Mouse (Mus musculus): ENCODE measurements at regions not wholly inside any gene's neighbourhood (a gene's known extent, or its start where the extent isn't known, plus 50 kb on each side); places are given as distances from the start of the nearest gene placed in this dataset.
A peak's percentile ranks its signal among the peaks of the same experiment; 100 is the strongest.

DNA sequence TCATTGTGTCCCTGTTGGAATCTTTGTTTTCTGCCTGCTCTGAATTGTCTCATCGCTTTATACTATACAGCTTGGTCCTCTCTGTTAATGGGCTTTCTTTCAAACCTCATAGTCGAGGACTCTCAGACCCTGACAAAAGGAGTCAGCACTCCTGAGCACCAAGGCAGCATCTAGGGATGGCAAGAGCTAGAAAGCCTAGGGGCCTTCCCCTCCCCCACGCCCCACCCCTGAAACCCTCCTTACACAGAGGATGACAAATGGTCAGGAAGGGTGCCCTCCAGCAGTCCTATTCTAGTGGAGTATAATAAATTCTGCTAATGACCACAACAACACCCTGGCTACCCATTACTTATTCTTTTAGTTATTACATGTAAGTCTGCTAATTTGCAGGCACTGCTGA lies 74.4 kb downstream of the Tbx19 start:
- no peak overlapping the region for H3K9ac ChIP-seq (ENCODE audit: low read depth, low read length)
- no peaks in the 10 kb centered on the region for H3K9me3 ChIP-seq (ENCODE audit: control insufficient read depth, low read length)
- no peak for ATAC-seq (ENCODE audit: low read depth)
- no peaks in the 10 kb centered on the region for H3K27me3 ChIP-seq (replicated peaks; ENCODE audit: control insufficient read depth, insufficient read depth, low read length)
- no peak for DNase-seq (ENCODE audit: low spot score)
- H3K4me3 ChIP-seq (ENCODE audit: low read depth, low read length): no peak overlapping the region
- no peak overlapping the region for H3K27ac ChIP-seq (replicated peaks; ENCODE audit: low read depth, low read length)
- H3K4me1 ChIP-seq (ENCODE audit: control insufficient read depth, insufficient read depth, low read length): no peaks in the 10 kb centered on the region
- no peak overlapping the region for H3K4me2 ChIP-seq (ENCODE audit: low read depth, low read length)
- WGBS: 73% methylated on average over 3 of the region's 3 CpGs
- H3K36me3 ChIP-seq (ENCODE audit: control insufficient read depth, insufficient read depth, low read length): no peaks in the 10 kb centered on the region

GRCm38 (mm10) chr1:165084753-165085152 lies 75.8 kb downstream of the Tbx19 start:
- Histone ChIP-seq H3K4me3 (ENCODE audit: low read depth, low read length) (no peak overlapping the region), H3K27me3 (replicated peaks; ENCODE audit: control insufficient read depth, insufficient read depth, low read length) (no peaks in the 10 kb centered on the region), H3K9ac (ENCODE audit: low read depth, low read length) (no peak overlapping the region), H3K9me3 (ENCODE audit: control insufficient read depth, low read length) (no peaks in the 10 kb centered on the region), H3K4me2 (ENCODE audit: low read depth, low read length) (no peak overlapping the region), H3K27ac (replicated peaks; ENCODE audit: low read depth, low read length) (no peak overlapping the region), H3K4me1 (ENCODE audit: control insufficient read depth, insufficient read depth, low read length) (no peaks in the 10 kb centered on the region), H3K36me3 (ENCODE audit: control insufficient read depth, insufficient read depth, low read length) (no peaks in the 10 kb centered on the region)
- ATAC-seq (ENCODE audit: low read depth): no peak
- no peak for DNase-seq (ENCODE audit: low spot score)
- WGBS: 80% methylated on average over 9 of the region's 9 CpGs

GRCm38 (mm10) chr1:165084179-165084578 lies 76.4 kb downstream of the Tbx19 start:
- H3K36me3 ChIP-seq (ENCODE audit: control insufficient read depth, insufficient read depth, low read length): no peaks in the 10 kb centered on the region
- no peak overlapping the region for H3K27ac ChIP-seq (replicated peaks; ENCODE audit: low read depth, low read length)
- no peaks in the 10 kb centered on the region for H3K9me3 ChIP-seq (ENCODE audit: control insufficient read depth, low read length)
- H3K4me3 ChIP-seq (ENCODE audit: low read depth, low read length): no peak overlapping the region
- ATAC-seq (ENCODE audit: low read depth): no peak
- DNase-seq (ENCODE audit: low spot score): peak; percentile 54
- H3K27me3 ChIP-seq (replicated peaks; ENCODE audit: control insufficient read depth, insufficient read depth, low read length): no peaks in the 10 kb centered on the region
- 79% methylated on average over 6 of the region's 6 CpGs for WGBS
- H3K9ac ChIP-seq (ENCODE audit: low read depth, low read length): no peak overlapping the region
- no peaks in the 10 kb centered on the region for H3K4me1 ChIP-seq (ENCODE audit: control insufficient read depth, insufficient read depth, low read length)
- H3K4me2 ChIP-seq (ENCODE audit: low read depth, low read length): no peak overlapping the region

GRCm38 (mm10) chr1:165080351-165080750 lies 80.2 kb downstream of the Tbx19 start:
- no peaks in the 10 kb centered on the region for H3K9me3 ChIP-seq (ENCODE audit: control insufficient read depth, low read length)

GRCm38 (mm10) chr1:165077313-165077712 lies 83.3 kb downstream of the Tbx19 start:
- Histone ChIP-seq H3K27me3 (replicated peaks; ENCODE audit: control insufficient read depth, insufficient read depth, low read length) (no peaks in the 10 kb centered on the region), H3K4me3 (ENCODE audit: low read depth, low read length) (no peak overlapping the region), H3K9ac (ENCODE audit: low read depth, low read length) (no peak overlapping the region), H3K4me2 (ENCODE audit: low read depth, low read length) (no peak overlapping the region), H3K9me3 (ENCODE audit: control insufficient read depth, low read length) (no peaks in the 10 kb centered on the region), H3K4me1 (ENCODE audit: control insufficient read depth, insufficient read depth, low read length) (peaks cover 8% of the 10 kb centered on the region), H3K36me3 (ENCODE audit: control insufficient read depth, insufficient read depth, low read length) (no peaks in the 10 kb centered on the region), H3K27ac (replicated peaks; ENCODE audit: low read depth, low read length) (no peak overlapping the region)
- DNase-seq (ENCODE audit: low spot score) (no peak), ATAC-seq (ENCODE audit: low read depth) (no peak)
- 76% methylated on average over 4 of the region's 4 CpGs for WGBS

More at GRCm38 (mm10) chr1:165080351-165080750, 80.2 kb downstream of the Tbx19 start:
- no peaks in the 10 kb centered on the region for H3K36me3 ChIP-seq (ENCODE audit: control insufficient read depth, insufficient read depth, low read length)
- ATAC-seq (ENCODE audit: low read depth) (no peak), DNase-seq (ENCODE audit: low spot score) (no peak)
- H3K4me1 ChIP-seq (ENCODE audit: control insufficient read depth, insufficient read depth, low read length): peaks cover 4% of the 10 kb centered on the region
- no peak overlapping the region for H3K27ac ChIP-seq (replicated peaks; ENCODE audit: low read depth, low read length)
- 86% methylated on average over 9 of the region's 9 CpGs for WGBS
- H3K27me3 ChIP-seq (replicated peaks; ENCODE audit: control insufficient read depth, insufficient read depth, low read length): no peaks in the 10 kb centered on the region
- H3K4me2 ChIP-seq (ENCODE audit: low read depth, low read length): no peak overlapping the region
- H3K9ac ChIP-seq (ENCODE audit: low read depth, low read length): no peak overlapping the region
- H3K4me3 ChIP-seq (ENCODE audit: low read depth, low read length): no peak overlapping the region

DNA sequence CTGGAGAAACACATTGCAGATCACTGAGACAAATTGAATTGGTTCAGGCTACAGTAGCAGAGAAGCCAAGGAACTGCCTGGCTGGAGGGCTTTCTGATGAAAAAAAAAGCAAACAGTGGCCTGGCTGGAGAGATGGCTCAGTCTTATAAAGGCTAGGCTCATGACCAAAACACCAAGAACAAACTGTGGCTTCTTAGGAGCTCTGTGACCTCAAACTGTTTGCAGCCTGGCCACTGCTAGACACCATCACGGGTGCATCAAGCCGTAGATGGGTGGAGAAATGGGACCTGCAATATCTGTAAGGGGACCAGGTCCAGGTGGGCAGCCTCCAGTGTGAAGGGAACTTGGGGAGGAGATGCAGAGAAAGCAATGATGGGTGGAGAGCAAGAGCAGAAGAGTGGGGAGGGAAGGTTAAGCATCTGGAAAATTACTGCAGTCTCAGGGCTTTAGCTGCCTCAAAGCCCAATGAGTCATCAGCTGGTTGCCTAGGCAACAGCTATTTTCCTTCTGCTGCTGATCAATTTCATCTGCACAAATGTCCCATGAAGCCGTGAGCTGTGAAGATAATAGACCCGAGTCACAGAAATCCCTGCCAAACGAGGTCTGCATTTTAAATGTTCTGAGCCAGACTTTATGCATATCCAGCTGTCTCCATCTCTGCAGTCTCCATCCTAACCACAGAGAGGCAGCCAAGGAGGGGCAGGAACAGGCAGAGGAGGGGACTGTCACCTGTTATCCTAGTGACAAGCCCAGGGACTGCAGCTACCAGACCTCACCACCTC lies 85.1 kb downstream of the Tbx19 start:
- peak overlapping the region; percentile 77 for H3K27ac ChIP-seq (replicated peaks; ENCODE audit: low read depth, low read length)
- ATAC-seq (ENCODE audit: low read depth) (peak; percentile 92), DNase-seq (ENCODE audit: low spot score) (peak; percentile 94)
- no peak overlapping the region for H3K9ac ChIP-seq (ENCODE audit: low read depth, low read length)
- H3K4me3 ChIP-seq (ENCODE audit: low read depth, low read length): no peak overlapping the region
- peaks cover 8% of the 10 kb centered on the region for H3K4me1 ChIP-seq (ENCODE audit: control insufficient read depth, insufficient read depth, low read length)
- WGBS: 34% methylated on average over 5 of the region's 5 CpGs
- no peaks in the 10 kb centered on the region for H3K27me3 ChIP-seq (replicated peaks; ENCODE audit: control insufficient read depth, insufficient read depth, low read length)
- H3K9me3 ChIP-seq (ENCODE audit: control insufficient read depth, low read length): no peaks in the 10 kb centered on the region
- H3K36me3 ChIP-seq (ENCODE audit: control insufficient read depth, insufficient read depth, low read length): no peaks in the 10 kb centered on the region
- no peak overlapping the region for H3K4me2 ChIP-seq (ENCODE audit: low read depth, low read length)

DNA sequence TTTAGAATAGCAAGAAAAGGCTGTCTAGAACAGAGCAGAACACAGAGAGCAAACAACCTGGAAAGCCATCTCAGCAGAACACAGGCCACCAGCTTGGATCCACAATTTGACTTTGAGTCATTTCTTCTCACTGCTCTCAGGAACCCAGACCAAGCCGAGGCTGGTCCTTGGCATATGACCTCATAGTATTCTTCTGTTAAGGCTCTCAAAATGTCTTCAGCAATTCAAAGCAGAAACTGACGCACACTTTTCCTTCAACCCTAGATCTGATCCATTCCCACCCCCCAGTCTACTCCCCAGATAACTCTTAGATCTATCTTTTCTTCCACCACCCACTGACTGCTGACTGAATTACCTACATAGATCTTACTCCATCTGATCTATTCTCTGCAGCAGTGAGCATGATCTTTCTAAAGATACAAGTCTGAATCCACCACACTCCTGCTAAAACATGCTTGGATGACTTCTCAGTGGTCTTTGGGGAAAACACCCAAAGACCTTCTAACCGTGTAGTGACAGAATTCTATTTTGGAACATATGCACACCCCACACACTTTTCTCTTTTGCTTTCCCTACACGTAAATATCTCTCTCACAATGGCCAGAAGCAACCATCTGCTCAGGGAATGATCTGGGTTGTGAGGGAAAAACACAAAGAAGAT lies 88.6 kb downstream of the Tbx19 start:
- Histone ChIP-seq H3K4me2 (ENCODE audit: low read depth, low read length) (no peak overlapping the region), H3K9me3 (ENCODE audit: control insufficient read depth, low read length) (no peaks in the 10 kb centered on the region), H3K27me3 (replicated peaks; ENCODE audit: control insufficient read depth, insufficient read depth, low read length) (no peaks in the 10 kb centered on the region), H3K36me3 (ENCODE audit: control insufficient read depth, insufficient read depth, low read length) (no peaks in the 10 kb centered on the region), H3K27ac (replicated peaks; ENCODE audit: low read depth, low read length) (no peak overlapping the region), H3K4me3 (ENCODE audit: low read depth, low read length) (no peak overlapping the region), H3K4me1 (ENCODE audit: control insufficient read depth, insufficient read depth, low read length) (peaks cover 8% of the 10 kb centered on the region), H3K9ac (ENCODE audit: low read depth, low read length) (no peak overlapping the region)
- 85% methylated on average over 4 of the region's 4 CpGs for WGBS
- ATAC-seq (ENCODE audit: low read depth): no peak
- DNase-seq (ENCODE audit: low spot score): no peak

DNA sequence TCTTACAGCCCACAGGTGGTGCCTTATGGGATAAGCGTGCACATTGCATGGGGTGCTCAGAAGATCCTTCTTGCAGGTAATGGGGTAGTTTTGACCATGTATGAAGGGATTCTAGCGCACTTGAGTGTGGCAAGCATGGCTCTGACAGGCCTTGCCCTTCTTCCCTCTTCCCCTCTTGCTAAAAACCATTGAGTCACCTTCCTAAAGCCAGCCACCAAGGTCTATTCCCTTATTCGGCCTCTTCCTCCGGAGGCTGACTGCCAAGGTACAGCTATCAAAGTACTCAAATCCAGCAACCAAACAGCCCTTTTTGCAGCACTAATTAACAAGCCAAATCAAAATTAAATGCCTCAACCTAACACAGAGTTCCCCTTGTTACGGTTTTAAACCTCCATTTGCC lies 95.6 kb downstream of the Tbx19 start:
- DNase-seq (ENCODE audit: low spot score) (no peak), ATAC-seq (ENCODE audit: low read depth) (no peak)
- Histone ChIP-seq H3K4me3 (ENCODE audit: low read depth, low read length) (no peak overlapping the region), H3K27me3 (replicated peaks; ENCODE audit: control insufficient read depth, insufficient read depth, low read length) (no peaks in the 10 kb centered on the region), H3K9me3 (ENCODE audit: control insufficient read depth, low read length) (no peaks in the 10 kb centered on the region), H3K4me2 (ENCODE audit: low read depth, low read length) (no peak overlapping the region), H3K9ac (ENCODE audit: low read depth, low read length) (no peak overlapping the region), H3K36me3 (ENCODE audit: control insufficient read depth, insufficient read depth, low read length) (no peaks in the 10 kb centered on the region), H3K4me1 (ENCODE audit: control insufficient read depth, insufficient read depth, low read length) (no peaks in the 10 kb centered on the region), H3K27ac (replicated peaks; ENCODE audit: low read depth, low read length) (no peak overlapping the region)
- WGBS: 79% methylated on average over 5 of the region's 5 CpGs
